Mouse (Mus musculus) cerebellum, adult 9-11 months (tissue): ENCODE results near the gene Ghrl.
A peak's percentile ranks its signal among the peaks of the same experiment; 100 is the strongest.
"Not testable (repeated sequence)": the region's sequence is repeated elsewhere in the genome, so short reads cannot be mapped to it uniquely, and the experiment has no call there.

ENCODE experiments used
- DNase-seq: peaks from one replicate; pipeline ENCODE4 v3.0.0; 2022

The Ghrl gene

DNA sequence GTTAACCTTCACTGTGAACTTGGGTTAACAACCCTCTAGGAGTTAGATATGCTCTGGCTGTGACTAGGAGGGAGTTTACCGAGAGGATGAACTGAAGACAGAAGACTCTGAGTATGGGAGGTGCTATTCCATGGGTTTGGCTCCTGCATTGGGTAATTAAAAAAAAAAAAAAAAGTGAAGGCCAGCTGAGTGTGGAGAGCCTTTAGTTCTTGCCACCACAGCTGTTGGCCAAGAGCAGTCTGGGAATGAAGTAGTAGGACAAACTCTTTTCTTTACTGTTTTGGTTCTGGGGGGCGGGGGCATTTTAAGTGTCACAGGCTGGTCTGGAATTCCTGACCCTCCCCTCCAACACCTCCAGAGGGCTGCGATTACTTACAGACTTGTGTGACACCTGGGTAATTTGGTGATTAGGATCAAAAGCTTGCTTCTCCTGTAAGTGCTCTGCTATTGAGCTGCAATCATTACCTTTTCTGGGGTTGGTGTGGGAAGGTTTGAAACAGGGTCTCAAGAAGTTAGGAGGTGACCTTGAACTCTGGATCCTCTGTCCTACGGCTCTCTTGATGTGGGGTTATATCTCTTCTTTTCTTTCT, 23.8 kb downstream of the Ghrl start:
- peak; percentile 39 for DNase-seq

DNA sequence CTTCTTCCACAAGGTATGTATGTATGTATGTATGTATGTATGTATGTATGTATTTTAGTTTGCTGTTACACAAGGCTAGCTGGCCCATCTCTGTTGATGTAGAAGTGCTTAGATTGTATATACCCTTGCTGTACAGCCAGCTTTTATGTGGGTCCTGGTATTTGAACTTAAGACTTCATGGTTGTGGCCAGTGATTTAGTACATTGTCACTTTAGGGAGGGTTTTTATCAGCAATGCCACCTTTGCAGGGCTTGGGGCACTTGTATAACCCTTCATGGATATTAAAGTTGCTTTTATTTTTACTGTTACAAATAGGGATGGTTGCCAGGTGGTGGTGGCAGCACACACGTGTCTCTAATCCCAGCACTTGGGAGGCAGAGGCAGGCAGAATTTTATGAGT, 24.5 kb downstream of the Ghrl start:
- no peak for DNase-seq

DNA sequence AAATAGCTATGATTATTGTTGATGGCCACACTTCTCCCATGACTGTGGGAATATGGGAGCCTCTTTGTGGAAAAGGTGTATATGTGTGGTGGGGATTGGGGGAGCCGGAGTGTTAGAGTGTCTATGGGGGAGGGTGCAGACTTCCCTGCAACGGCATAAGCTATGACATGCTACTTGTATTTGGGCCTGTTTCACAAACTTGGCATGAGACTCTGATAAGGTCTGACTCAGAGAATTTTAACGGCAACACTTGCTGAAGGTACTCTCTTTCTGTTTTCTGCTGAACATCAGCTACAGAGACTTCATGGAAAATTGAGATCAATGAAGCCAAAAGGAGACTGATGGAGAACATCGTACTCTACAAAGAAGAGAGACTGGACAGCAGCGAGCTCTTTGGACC, 26.3 kb downstream of the Ghrl start:
- no peak for DNase-seq

DNA sequence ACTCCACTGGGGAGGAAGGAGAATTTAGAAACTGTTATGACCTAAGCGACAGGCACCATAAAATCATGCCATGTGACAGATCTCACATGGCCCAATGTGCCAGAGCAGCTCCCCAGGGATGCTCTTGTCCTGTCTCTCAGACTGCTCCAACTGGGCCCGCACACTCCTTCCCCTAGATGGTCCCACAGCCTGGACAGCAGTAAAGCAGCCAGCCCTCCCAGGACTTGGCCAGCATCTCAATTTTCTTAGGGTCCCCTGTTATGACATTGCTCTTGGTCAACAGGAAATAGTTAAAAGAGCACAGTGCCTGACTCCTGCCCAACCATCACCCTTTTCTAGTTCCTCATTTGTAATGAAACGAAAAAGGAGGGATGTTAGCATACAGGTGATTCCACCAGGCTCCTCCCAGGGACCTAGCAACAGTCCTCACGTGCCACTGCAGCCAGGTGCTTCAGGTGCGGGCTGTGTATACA, 27.0 kb downstream of the Ghrl start:
- DNase-seq, result no peak

DNA sequence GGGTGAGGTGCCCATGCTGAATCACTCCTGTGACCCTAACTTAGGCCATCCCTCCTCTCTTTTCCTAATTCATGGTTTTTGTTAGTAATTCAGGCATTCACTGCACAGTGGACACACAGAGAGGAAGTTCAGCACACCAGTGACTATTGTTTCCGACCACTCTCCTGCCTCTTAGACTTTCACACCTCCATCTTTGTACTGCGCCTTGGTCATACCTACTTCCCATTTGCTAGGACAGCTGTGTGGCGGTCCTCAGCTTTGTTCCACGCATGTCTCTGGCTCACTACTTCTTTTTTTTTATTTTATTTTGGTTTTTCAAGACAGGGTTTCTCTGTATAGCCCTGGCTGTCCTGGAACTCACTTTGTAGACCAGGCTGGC, 28.6 kb downstream of the Ghrl start:
- no peak for DNase-seq

DNA sequence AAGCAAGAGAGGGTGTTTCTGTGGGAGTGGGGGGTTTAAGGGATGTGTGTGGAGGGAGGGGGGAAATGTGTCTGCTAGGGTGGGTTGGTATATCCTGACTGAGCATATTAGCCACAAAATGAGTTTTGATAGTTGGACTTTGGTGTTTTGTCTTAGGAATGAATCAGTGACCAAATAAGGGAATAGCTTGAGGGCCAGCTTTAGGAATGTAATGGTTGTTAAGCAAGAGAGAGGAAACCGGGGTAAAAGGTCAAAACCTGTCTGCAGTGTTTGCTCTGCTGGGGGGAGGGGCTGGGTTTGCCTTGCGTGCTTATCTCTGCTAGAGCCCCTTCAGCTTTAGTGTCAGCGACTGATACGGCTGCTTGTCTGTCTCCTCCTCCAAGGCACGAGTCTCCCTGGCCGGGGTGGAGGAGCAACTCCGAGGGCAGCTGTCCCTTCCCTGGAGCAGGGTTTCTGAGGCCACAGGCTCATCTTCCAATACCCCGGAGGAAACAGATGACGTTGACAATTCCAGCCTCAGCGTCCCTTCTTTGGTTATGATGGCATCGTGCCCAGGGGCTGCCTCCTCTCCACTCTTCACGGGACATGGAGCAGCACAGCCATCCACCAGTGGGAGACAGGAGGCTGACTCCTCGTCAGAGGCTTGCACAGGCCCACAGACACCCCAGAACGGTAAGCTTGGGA, 29.1 kb downstream of the Ghrl start:
- DNase-seq, result no peak

DNA sequence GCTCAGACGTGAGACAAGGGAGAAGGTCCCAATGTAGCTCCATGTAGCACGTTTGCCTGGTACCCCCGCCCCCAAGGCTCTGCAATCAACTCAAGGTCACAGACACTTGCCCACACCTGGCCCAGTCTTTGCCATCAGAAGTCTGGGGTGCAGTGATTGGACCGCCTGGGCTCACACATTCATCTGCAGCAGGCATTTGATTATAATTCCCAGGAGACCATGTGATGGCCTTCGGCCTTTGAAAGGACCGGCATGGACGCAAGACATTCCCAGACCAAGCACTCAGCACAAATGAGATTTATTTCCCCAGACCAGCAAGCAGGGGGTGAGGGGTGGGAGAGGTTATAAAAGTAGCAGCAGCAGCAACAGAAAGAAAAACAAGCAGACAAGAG, 29.7 kb downstream of the Ghrl start:
- DNase-seq, result no peak

DNA sequence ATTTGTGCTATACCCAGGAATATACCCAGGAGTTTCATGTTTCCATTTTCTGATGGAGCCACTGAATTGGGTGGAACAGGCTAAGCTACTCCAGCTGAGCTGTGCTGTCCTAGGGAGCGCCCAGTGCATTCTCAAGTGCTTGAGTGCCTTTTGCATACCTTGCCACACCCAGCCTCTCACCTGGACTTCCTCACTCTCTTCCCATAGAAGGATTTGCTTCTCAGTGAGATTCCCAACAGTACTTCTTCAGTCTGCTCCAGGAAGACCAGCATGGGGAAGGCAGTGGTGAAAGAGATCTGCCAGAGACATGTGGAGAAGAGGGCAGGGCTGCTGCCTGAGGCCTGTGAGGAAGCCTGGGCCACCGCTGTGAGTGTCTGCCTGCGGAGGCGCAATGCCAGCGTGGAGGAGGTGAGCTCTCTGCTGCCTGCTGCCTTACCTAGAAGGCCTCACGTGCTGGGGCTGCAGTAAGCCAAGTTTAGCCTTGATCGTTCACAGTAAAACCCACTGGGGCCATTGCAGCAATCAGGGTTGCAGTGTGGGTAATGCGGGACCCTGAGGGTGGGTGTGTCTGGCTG, 33.0 kb downstream of the Ghrl start:
- DNase-seq, result peak; percentile 50

DNA sequence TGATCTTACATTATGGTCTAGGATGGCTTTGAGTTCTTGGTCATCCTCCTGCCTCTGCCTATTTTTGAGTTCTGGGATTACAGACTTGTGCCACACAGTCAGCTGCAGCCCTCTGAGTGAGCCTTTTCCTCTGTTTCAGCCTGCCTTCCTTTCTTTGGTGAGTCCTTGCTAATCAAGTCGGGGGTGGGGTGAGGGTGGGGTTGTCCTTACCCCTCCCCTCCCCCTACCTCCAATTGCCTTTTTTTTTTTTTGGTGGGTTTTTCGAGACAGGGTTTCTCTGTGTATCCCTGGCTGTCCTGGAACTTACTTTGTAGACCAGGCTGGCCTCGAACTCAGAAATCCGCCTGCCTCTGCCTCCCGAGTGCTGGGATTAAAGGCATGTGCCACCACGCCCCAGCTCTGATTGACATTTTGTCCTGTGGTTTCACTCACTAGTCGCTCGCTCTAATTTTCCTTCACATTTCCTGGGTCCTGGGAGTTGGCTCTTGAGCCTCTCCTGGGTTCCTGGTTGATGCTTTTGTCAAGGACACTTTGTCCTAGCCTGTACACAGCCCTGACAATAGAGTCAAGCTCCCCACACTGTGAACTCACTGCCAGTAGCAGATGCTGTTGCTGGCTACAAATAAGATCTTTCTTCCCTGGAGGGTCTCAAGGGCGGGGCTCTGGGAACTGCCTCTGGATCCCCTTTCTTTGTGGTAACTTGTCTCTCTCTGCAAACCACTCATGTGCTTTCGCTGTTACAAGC, 36.4 kb downstream of the Ghrl start:
- DNase-seq, result no peak

DNA sequence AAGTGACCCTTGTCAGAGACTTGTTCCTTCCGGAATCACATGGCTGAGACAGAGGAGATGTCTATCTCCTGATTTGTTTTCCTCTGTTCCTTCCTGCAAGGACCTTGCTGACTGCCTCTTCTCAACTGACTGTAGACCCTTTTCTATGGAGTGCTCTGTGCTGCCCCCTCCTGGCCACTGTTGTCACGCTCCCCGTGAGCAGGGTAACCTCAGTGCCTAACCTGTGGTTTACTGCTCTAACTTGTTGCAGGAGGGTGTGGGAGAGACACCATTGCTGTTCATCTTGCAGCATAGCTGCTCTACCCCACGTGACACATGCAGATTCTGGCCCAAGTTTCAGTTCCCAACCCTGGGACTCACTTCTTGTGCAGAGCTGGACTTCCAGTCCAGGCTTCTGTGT, 38.4 kb downstream of the Ghrl start:
- DNase-seq, result peak; percentile 59

DNA sequence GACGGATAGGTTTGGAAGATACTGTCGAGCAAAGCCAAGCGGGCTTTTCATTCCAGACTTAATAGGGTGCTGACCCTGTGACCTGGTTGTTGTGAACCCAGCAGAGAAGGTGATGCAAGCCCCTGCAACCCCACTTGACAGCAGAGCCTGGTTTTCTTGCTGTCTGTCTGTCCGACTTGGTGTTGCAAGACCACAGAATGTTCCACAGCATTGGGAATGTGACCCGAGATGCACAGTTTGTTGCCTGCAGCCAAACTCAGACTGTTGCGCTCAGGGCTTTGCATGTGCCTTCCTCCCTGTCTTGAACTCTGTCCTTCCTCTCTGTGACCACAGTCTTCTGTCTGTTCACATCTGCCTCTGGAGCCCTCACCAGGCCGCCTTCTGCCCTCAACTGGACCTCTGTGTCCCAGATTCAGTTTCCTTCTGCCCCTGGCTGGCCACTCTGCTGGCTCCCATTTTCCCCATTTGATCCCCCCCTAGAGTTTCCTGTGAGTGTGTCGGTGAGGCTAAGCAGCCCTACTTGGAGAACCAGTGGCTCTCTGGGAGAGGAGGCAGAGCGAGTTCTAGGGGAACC, 39.6 kb downstream of the Ghrl start:
- no peak for DNase-seq

DNA sequence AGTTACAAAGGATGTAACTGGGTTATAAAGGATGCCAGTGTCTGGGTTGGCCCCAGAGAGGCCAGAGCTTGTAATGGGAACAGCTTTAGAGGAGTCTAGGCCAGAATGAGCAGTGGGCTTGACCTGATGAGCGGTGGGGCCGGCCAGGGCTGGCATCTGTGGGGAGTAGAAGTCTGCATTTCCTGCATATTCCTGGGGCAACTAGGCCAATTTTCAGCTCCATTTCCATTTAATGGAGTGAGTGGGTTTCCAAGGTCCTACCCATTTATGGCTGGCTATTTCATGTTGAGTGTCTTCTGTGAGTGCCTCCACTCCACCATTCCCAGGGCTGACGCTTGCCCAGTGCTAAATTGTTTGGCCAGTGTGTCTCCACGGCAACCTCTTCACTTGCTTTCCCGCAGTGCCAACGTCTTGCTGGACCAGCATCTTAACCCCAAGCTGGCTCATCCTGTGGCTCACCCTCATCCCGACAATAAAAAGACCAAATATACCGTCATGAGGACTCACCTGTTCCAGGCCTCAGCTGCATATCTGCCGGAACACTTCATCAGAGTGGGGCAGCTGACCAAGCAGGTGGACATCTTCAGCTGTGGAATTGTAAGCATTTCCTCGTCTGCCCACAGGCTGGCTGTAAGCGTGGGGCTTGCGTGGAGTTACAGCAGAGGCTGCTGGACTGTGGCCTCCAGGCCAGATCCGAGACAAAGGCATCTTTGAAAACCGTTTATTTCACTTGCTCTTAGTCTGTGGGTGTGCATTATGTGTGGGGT, 41.3 kb downstream of the Ghrl start:
- peak; percentile 25 for DNase-seq

DNA sequence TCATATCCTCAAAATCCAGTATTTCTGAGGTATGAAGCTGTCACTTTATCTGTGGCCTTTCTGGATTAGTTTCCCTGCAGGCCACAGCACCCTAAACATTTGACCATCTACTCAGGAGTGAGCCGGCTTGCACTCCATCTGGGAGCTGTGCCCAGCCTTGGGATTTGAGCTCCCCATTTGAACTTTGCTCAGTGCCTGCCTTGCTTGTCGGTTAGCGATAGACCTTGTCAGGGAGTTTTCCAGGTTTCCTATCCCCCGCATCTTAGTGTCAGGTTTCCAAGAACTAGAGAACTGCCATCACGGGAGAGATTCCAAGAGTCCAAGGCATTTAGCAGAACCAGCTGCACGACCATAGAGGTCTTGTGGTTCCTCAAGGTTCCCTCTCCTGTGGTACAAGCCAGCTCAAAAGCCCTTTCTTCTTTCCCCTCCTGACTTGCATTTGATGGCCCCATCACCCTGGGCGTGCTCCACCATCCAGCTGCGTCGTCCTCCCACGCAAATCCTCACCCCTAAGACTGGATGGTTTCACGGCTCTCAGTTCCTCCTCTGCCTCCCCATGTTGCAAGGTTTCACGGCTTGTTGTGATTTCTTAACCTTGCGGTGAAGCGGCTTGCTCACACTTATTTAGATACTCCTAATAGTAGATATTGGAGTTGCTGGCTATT, 42.5 kb downstream of the Ghrl start:
- no peak for DNase-seq

DNA sequence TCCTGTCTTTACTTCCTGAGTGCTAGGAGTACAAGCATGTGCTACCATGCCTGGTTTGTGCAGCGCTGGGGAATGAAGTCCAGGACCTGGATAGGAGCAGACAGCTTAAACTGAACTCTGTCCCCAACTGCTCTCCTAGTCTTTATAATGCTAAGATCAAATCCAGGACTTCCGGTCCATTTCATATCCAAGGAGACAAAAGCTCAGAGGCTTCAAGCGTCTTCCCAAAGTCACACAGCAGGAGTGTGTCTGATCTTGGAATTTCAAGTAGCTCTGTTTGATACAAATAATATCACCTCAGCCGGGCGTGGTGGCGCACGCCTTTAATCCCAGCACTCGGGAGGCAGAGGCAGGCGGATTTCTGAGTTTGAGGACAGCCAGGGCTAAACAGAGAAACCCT, 43.7 kb downstream of the Ghrl start:
- DNase-seq, result no peak

DNA sequence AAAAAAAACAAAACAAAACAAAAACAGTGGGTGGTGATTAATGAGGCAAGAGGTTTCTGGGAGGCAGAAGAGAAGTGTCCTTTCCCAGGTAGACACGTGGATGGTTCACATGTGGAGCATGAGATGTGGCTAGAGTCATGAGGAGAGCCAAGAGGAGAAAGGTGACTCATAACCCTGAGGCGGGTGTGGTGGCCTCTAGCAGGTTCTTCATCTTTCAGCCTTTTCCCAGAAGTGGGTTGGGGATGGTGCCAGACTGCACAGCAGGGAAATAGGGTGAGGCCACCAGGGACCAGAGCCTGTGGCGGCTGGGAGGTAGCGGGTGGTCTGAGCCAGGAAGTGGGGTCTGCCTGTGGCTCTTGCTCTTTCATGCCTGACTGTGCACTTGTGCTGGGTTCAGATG, 44.4 kb downstream of the Ghrl start:
- no peak for DNase-seq

DNA sequence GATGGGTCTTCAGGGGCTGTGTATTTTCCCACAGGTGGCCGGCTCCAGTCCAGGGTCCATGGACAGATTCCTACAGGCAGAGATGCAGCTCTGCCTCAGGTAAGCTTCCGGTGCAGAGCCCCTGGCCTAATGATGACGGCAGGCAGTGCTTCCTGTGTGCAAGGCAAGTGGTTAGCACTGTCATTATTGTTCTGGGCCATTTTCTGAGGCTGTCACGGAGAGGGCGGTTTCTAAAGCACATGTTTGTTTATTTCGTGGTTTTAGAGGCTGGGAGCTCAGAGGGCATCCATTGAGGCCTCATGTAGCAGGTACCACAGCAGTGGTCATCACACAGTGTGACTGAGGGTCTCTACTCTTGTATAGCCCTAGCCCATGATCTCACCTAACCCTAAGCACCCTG, 46.7 kb downstream of the Ghrl start:
- no peak for DNase-seq

DNA sequence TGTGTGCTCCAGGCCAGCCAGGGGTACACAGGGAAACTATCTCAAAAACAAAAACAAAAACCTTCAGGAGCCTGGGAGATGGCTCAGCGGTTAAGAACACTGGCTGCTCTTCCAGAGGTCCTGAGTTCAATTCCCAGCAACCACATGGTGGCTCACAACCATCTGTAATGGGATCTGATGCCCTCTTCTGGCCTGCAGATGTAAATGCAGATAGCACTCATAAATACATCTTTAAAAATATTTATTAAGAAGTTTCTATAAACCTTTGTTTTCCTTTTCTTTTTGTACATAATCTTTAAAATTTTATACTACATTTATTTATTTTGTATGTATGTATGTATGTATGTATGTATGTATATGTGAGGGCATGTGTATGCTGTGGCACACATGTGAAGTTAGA, 47.7 kb downstream of the Ghrl start:
- DNase-seq, result not testable (repeated sequence)

DNA sequence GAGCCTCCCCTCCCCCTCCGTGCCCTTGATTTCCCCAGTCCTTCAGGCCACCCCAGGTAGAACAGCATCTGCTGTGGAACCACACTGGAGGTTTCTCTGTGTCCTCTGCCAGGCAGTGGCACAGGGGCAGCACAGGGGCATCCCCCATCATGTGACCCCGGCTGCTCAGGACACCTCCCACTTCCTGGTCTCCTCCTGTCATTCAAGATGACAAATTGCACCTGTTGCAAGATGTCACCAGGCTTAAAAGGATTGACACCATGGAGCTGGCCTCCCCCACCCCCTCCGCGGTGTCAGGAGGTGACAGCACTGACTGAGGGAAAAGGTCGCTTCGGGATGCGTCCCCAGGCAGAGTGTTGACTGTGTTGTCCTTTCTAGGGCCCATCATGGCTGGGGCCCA, 49.9 kb downstream of the Ghrl start:
- no peak for DNase-seq

DNA sequence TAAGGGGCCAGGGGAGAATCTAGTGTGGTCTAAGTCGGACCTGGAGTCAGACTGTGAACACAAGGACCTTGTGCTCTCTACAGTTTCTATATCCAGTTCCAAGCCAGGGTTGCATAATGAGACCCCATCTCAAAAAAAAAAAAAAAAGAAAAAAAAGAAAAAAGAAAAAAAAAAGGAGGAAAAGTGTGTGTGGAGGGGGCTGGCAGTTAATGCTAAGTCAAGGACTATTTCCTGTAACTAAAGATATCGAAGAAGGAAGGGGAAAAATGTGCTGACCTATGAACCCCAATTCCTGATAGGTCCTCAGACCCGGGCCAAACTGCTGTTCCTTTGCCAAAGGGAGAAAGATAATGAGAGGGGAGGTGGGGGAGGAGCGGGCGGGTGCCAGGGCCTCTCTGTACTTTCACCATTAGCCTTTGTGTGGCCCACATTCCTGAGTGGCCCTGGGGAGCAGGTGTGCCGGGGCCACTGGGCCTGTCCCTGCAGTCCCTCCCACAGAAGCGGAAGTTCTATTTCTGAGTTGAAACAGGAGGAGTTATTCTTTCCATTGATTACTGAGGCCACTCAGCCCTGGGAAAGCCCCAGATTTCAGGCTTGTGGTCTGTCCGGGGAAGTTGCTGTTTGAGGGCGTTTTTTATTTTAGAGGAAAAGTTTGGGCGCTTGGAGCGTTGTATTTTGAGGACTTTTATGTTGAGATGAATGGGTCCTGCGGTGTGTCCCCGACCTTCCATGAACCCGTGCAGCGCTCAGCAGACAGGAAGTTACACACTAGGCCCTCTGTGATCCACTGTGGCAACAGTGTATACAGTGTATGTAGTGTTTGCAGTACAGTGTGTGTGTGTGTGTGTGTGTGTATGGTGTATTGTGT, 51.2 kb downstream of the Ghrl start:
- no peak for DNase-seq

DNA sequence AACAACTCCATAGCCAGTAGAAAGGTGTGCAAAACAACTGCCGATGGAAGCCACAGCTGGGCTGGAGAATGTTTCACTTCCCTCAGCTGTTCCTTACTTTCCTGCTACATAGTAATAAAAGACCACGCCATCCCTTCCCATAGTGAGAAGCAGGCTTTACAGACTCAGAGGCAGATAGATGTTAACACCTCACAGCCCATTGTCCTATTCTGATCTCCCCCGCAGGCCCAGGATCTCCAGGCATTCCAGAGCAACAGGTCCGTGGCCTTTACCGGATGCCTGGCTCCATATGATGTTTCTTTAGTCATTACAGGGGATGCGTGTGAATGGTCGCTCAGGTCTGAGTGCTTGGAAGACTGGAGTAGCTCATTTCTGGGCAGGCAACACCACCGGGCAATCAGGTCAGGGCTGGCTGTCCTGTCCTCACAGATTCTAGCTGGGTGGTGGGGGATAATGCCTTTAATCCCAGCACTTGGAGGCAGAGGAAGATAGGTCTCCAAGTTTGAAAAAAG, 52.0 kb downstream of the Ghrl start:
- DNase-seq, result no peak
